12 mouse cellular contexts compared by ENCODE assay signal in the genomic region with DNA sequence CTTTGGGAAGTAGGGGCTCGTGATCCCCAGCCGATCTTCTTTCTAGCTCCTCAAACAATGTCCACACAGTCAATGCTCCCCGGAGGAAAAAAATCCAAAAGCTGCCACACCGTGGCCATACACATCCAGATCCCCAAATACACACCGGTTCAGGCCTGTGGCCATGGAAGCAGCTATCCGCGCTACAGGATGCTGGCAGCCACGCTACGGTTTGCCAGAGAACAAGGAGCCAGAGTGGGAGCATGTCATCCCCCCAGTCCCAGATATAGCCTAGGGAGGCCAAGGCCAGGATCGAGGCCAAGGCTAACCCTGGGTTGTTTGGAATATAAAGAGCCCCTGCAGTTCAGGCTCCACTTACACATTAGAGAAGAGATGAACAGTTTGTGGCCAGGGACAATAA.
A peak's percentile ranks its signal among the peaks of the same experiment; 100 is the strongest.
DNase-seq lines count a peak whose midpoint lies in the region; ATAC-seq and TF ChIP-seq lines count a peak whose summit lies in the region.
"Had no signal": no experiment of that assay in that cellular context is flagged by ENCODE, and none has a peak within 500 bp of the region (broad histone marks: within the 10 kb centered on the region; RNA-seq: fewer than 3 reads in every experiment).

No protein-coding gene starts in this region.

- peak overlapping the region; percentile 24 for H3K27ac ChIP-seq in gastrocnemius, adult 2 months
- H3K27ac ChIP-seq in kidney, embryonic 15.5 days: no peak overlapping the region
- H3K27ac ChIP-seq in stomach, embryonic 16.5 days (ENCODE audit: low read length): no peak overlapping the region
- no peak overlapping the region for H3K27ac ChIP-seq in stomach, postnatal 0 days (replicated peaks)
- H3K27ac ChIP-seq in neural tube, embryonic 15.5 days (replicated peaks): no peak overlapping the region
- H3K27ac ChIP-seq: liver, embryonic 12.5 days had no signal

- H3K27me3 ChIP-seq in kidney, embryonic 15.5 days: no peaks in the 10 kb centered on the region
- H3K27me3 ChIP-seq in stomach, embryonic 16.5 days (ENCODE audit: control insufficient read depth, insufficient read depth, low read length): no peaks in the 10 kb centered on the region
- no peaks in the 10 kb centered on the region for H3K27me3 ChIP-seq in stomach, postnatal 0 days (ENCODE audit: control insufficient read depth, insufficient read depth, low read length)
- no peaks in the 10 kb centered on the region for H3K27me3 ChIP-seq in neural tube, embryonic 15.5 days (replicated peaks)

- H3K4me3 ChIP-seq in gastrocnemius, adult 2 months: no peak overlapping the region
- H3K4me3 ChIP-seq in kidney, embryonic 15.5 days (replicated peaks): no peak overlapping the region
- H3K4me3 ChIP-seq in stomach, embryonic 16.5 days (replicated peaks; ENCODE audit: low read length): no peak overlapping the region
- no peak overlapping the region for H3K4me3 ChIP-seq in stomach, postnatal 0 days (ENCODE audit: low read depth, low read length)
- no peak overlapping the region for H3K4me3 ChIP-seq in neural tube, embryonic 15.5 days (replicated peaks)
- H3K4me3 ChIP-seq: liver, embryonic 12.5 days; megakaryocyte, embryonic 14.5 days had no signal

- TF ChIP-seq CTCF in gastrocnemius, adult 2 months (IDR thresholded peaks at IDR 0.05): no peak
- no peak for TF ChIP-seq CTCF in stomach, postnatal 0 days (IDR thresholded peaks at IDR 0.05; ENCODE audit: low read depth)

- H3K9ac ChIP-seq in kidney, embryonic 15.5 days: no peak overlapping the region
- peak overlapping the region; percentile 21; the same call in 1 of the 2 replicates for H3K9ac ChIP-seq in stomach, embryonic 16.5 days (ENCODE audit: low read length)
- H3K9ac ChIP-seq in stomach, postnatal 0 days (ENCODE audit: low read length): no peak overlapping the region
- H3K9ac ChIP-seq in neural tube, embryonic 15.5 days (replicated peaks): no peak overlapping the region
- H3K9ac ChIP-seq: liver, embryonic 12.5 days had no signal

- H3K4me1 ChIP-seq in kidney, embryonic 15.5 days: peaks cover 38% of the 10 kb centered on the region
- peaks cover 10% of the 10 kb centered on the region; the same call in 1 of the 2 replicates for H3K4me1 ChIP-seq in stomach, embryonic 16.5 days (ENCODE audit: control insufficient read depth, insufficient read depth, low read length)
- no peaks in the 10 kb centered on the region for H3K4me1 ChIP-seq in stomach, postnatal 0 days (replicated peaks; ENCODE audit: control insufficient read depth, insufficient read depth)
- H3K4me1 ChIP-seq in neural tube, embryonic 15.5 days: peaks cover 22% of the 10 kb centered on the region

- H3K36me3 ChIP-seq in kidney, embryonic 15.5 days: peaks cover 47% of the 10 kb centered on the region
- 0 out of 2 replicates have a peak, but pooled peaks cover 2% of the 10 kb centered on the region for H3K36me3 ChIP-seq in stomach, embryonic 16.5 days (ENCODE audit: control insufficient read depth, insufficient read depth, low read length)
- peaks cover 15% of the 10 kb centered on the region; the same call in 1 of the 2 replicates for H3K36me3 ChIP-seq in stomach, postnatal 0 days (ENCODE audit: control insufficient read depth, insufficient read depth, low read length)
- H3K36me3 ChIP-seq in neural tube, embryonic 15.5 days: no peaks in the 10 kb centered on the region

- no peak for ATAC-seq in kidney, embryonic 15.5 days (replicated peaks; ENCODE audit: low FRiP score)
- no peak for ATAC-seq in stomach, embryonic 16.5 days (ENCODE audit: insufficient read depth, low FRiP score)
- ATAC-seq in stomach, postnatal 0 days (ENCODE audit: low FRiP score, low TSS enrichment): no peak
- no peak for ATAC-seq in neural tube, embryonic 15.5 days (ENCODE audit: low FRiP score)
- ATAC-seq: liver, embryonic 12.5 days had no signal

- WGBS in kidney, embryonic 15.5 days: 91% methylated on average over 10 of the region's 10 CpGs
- 81% methylated on average over 10 of the region's 10 CpGs for WGBS in stomach, embryonic 16.5 days
- 79% methylated on average over 10 of the region's 10 CpGs for WGBS in stomach, postnatal 0 days
- 82% methylated on average over 10 of the region's 10 CpGs for WGBS in neural tube, embryonic 15.5 days

- no peak for TF ChIP-seq EP300 in stomach, postnatal 0 days (optimal IDR thresholded peaks at IDR 0.05)

- intact Hi-C loops in gastrocnemius, adult 2 months (cut with DNase I): no loop called here

- DNase-seq in gastrocnemius, adult 2 months: peak; percentile 22
- no peak for DNase-seq in gastrocnemius, adult 18-20 months (ENCODE audit: low spot score)
- DNase-seq in kidney, postnatal 10 days: peak; percentile 12
- no peak for DNase-seq in stomach, postnatal 0 days (ENCODE audit: low spot score)
- DNase-seq in cerebellum, postnatal 36 days: peak; percentile 27 to 28
- DNase-seq: B cell, adult 2 months; retina, postnatal 1 day had no signal

- no peaks in the 10 kb centered on the region for H3K9me3 ChIP-seq in kidney, embryonic 15.5 days (replicated peaks)
- H3K9me3 ChIP-seq in stomach, embryonic 16.5 days (replicated peaks; ENCODE audit: control insufficient read depth, low read length): no peaks in the 10 kb centered on the region
- H3K9me3 ChIP-seq in stomach, postnatal 0 days (ENCODE audit: control insufficient read depth, low read length): no peaks in the 10 kb centered on the region
- H3K9me3 ChIP-seq in neural tube, embryonic 15.5 days (replicated peaks): no peaks in the 10 kb centered on the region
- H3K9me3 ChIP-seq: liver, embryonic 12.5 days; megakaryocyte, embryonic 14.5 days had no signal

- no peak overlapping the region for H3K4me2 ChIP-seq in kidney, embryonic 15.5 days
- no peak overlapping the region for H3K4me2 ChIP-seq in stomach, embryonic 16.5 days (ENCODE audit: low read depth, low read length)
- no peak overlapping the region for H3K4me2 ChIP-seq in stomach, postnatal 0 days (replicated peaks; ENCODE audit: low read depth)
- no peak overlapping the region for H3K4me2 ChIP-seq in neural tube, embryonic 15.5 days
- H3K4me2 ChIP-seq: liver, embryonic 12.5 days had no signal

Comparison
In these comparisons a context has a peak if more than half of its experiments do, and no peak if none do; other contexts are left out.
1. DNase-seq: peak in gastrocnemius, adult 2 months (single experiment), kidney, postnatal 10 days (single experiment) and cerebellum, postnatal 36 days (2 of 2); none in gastrocnemius, adult 18-20 months (single experiment) and stomach, postnatal 0 days (single experiment).